Mouse (Mus musculus): ENCODE measurements at regions not wholly inside any gene's neighbourhood (a gene's known extent, or its start where the extent isn't known, plus 50 kb on each side); places are given as distances from the start of the nearest gene placed in this dataset.
"Not testable (repeated sequence)": the region's sequence is repeated elsewhere in the genome, so short reads cannot be mapped to it uniquely, and the experiment has no call there.

GRCm38 (mm10) chr16:58146479-58146878 is 261.8 kb upstream of the Dcbld2 start:
- DNase-seq (ENCODE audit: low spot score): no peak
- 82% methylated on average over 6 of the region's 6 CpGs for WGBS
- H3K36me3 ChIP-seq (ENCODE audit: control insufficient read depth, insufficient read depth, low read length): no peaks in the 10 kb centered on the region

DNA sequence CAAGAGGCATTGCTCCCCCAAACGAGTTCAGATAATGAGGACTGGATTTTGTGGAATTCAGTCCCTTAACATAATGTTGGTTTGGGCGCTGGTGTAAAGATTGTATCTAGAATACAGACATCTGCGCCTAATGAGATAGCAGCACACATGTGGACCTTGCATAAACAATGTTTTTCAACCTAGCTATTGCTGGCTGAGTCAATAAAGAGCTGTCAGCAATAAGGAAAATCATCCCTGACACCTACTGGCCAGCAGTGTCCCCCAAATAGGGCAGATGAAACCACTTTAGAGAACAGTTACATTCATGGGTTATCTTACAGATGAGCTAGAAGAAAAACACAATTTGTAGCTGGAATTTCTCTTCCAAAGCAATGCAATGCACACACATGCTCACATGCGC is 252.7 kb upstream of the Dcbld2 start:
- ATAC-seq (replicated peaks; ENCODE audit: low FRiP score) (no peak), DNase-seq (ENCODE audit: low spot score) (no peak)
- Histone ChIP-seq H3K27ac (ENCODE audit: low read depth, low read length) (no peak overlapping the region), H3K36me3 (ENCODE audit: control insufficient read depth, insufficient read depth, low read length) (no peaks in the 10 kb centered on the region), H3K27me3 (replicated peaks; ENCODE audit: control insufficient read depth, insufficient read depth, low read length) (no peaks in the 10 kb centered on the region), H3K4me1 (replicated peaks; ENCODE audit: control insufficient read depth, insufficient read depth, low read length) (no peaks in the 10 kb centered on the region), H3K4me3 (ENCODE audit: low read depth, low read length) (no peak overlapping the region), H3K9me3 (ENCODE audit: control insufficient read depth, low read length) (no peaks in the 10 kb centered on the region), H3K4me2 (no peak overlapping the region), H3K9ac (ENCODE audit: low read depth, low read length) (no peak overlapping the region)
- WGBS: 42% methylated on average over 4 of the region's 4 CpGs

More at GRCm38 (mm10) chr16:58146479-58146878, 261.8 kb upstream of the Dcbld2 start:
- Histone ChIP-seq H3K4me3 (ENCODE audit: low read depth, low read length) (no peak overlapping the region), H3K4me2 (no peak overlapping the region), H3K9ac (ENCODE audit: low read depth, low read length) (no peak overlapping the region), H3K9me3 (ENCODE audit: control insufficient read depth, low read length) (no peaks in the 10 kb centered on the region), H3K4me1 (replicated peaks; ENCODE audit: control insufficient read depth, insufficient read depth, low read length) (no peaks in the 10 kb centered on the region), H3K27ac (ENCODE audit: low read depth, low read length) (no peak overlapping the region), H3K27me3 (replicated peaks; ENCODE audit: control insufficient read depth, insufficient read depth, low read length) (no peaks in the 10 kb centered on the region)
- no peak for ATAC-seq (replicated peaks; ENCODE audit: low FRiP score)

GRCm38 (mm10) chr16:58178744-58179401 is 229.4 kb upstream of the Dcbld2 start:
- ATAC-seq (replicated peaks; ENCODE audit: low FRiP score): no peak
- WGBS: 69% methylated on average over 5 of the region's 5 CpGs
- Histone ChIP-seq H3K9ac (ENCODE audit: low read depth, low read length) (no peak overlapping the region), H3K27me3 (replicated peaks; ENCODE audit: control insufficient read depth, insufficient read depth, low read length) (no peaks in the 10 kb centered on the region), H3K9me3 (ENCODE audit: control insufficient read depth, low read length) (no peaks in the 10 kb centered on the region), H3K4me2 (no peak overlapping the region), H3K27ac (ENCODE audit: low read depth, low read length) (no peak overlapping the region), H3K36me3 (ENCODE audit: control insufficient read depth, insufficient read depth, low read length) (no peaks in the 10 kb centered on the region), H3K4me1 (replicated peaks; ENCODE audit: control insufficient read depth, insufficient read depth, low read length) (no peaks in the 10 kb centered on the region), H3K4me3 (ENCODE audit: low read depth, low read length) (no peak overlapping the region)
- DNase-seq (ENCODE audit: low spot score): no peak

GRCm38 (mm10) chr16:58179981-58180380 is 228.3 kb upstream of the Dcbld2 start:
- H3K27ac ChIP-seq (ENCODE audit: low read depth, low read length); DNase-seq (ENCODE audit: low spot score); H3K9me3 ChIP-seq (ENCODE audit: control insufficient read depth, low read length): not testable (repeated sequence)

GRCm38 (mm10) chr16:58194619-58195497 is 213.4 kb upstream of the Dcbld2 start:
- ATAC-seq (replicated peaks; ENCODE audit: low FRiP score) (no peak), DNase-seq (ENCODE audit: low spot score) (no peak)
- Histone ChIP-seq H3K9me3 (ENCODE audit: control insufficient read depth, low read length) (no peaks in the 10 kb centered on the region), H3K36me3 (ENCODE audit: control insufficient read depth, insufficient read depth, low read length) (no peaks in the 10 kb centered on the region), H3K27ac (ENCODE audit: low read depth, low read length) (no peak overlapping the region), H3K27me3 (replicated peaks; ENCODE audit: control insufficient read depth, insufficient read depth, low read length) (no peaks in the 10 kb centered on the region), H3K4me3 (ENCODE audit: low read depth, low read length) (no peak overlapping the region), H3K4me1 (replicated peaks; ENCODE audit: control insufficient read depth, insufficient read depth, low read length) (no peaks in the 10 kb centered on the region), H3K9ac (ENCODE audit: low read depth, low read length) (no peak overlapping the region), H3K4me2 (no peak overlapping the region)
- WGBS: 70% methylated on average over 5 of the region's 5 CpGs

More at GRCm38 (mm10) chr16:58179981-58180380, 228.3 kb upstream of the Dcbld2 start:
- not testable (repeated sequence) for H3K36me3 ChIP-seq (ENCODE audit: control insufficient read depth, insufficient read depth, low read length); H3K9ac ChIP-seq (ENCODE audit: low read depth, low read length); H3K4me1 ChIP-seq (replicated peaks; ENCODE audit: control insufficient read depth, insufficient read depth, low read length); H3K27me3 ChIP-seq (replicated peaks; ENCODE audit: control insufficient read depth, insufficient read depth, low read length); H3K4me2 ChIP-seq; H3K4me3 ChIP-seq (ENCODE audit: low read depth, low read length); ATAC-seq (replicated peaks; ENCODE audit: low FRiP score)

GRCm38 (mm10) chr16:58211872-58212271 is 196.4 kb upstream of the Dcbld2 start:
- Histone ChIP-seq H3K4me3 (ENCODE audit: low read depth, low read length) (no peak overlapping the region), H3K4me1 (replicated peaks; ENCODE audit: control insufficient read depth, insufficient read depth, low read length) (no peaks in the 10 kb centered on the region), H3K4me2 (no peak overlapping the region), H3K27ac (ENCODE audit: low read depth, low read length) (no peak overlapping the region), H3K9ac (ENCODE audit: low read depth, low read length) (no peak overlapping the region), H3K9me3 (ENCODE audit: control insufficient read depth, low read length) (no peaks in the 10 kb centered on the region), H3K27me3 (replicated peaks; ENCODE audit: control insufficient read depth, insufficient read depth, low read length) (no peaks in the 10 kb centered on the region), H3K36me3 (ENCODE audit: control insufficient read depth, insufficient read depth, low read length) (no peaks in the 10 kb centered on the region)
- DNase-seq (ENCODE audit: low spot score): no peak
- 72% methylated on average over 2 of the region's 2 CpGs for WGBS
- ATAC-seq (replicated peaks; ENCODE audit: low FRiP score): no peak

DNA sequence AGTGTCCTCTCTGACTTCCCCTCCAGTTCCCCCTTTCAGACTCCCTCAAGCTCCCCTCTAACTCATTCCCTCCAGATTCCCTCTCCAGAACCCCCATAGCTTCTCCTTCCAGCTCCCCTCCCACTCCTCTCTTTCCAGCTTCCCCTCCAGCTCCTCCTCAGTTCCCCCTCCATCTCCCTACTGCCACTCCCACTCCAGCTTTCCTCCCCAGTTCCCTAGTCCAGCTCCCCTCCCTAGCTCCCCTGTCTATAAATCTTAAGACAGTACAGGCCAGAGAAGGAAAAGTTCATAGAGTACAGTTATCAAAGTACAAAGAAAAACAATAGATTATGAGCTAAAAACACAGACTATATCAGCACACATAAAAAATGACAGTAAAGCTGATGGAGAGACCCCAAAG is 173.6 kb upstream of the Dcbld2 start:
- ATAC-seq (replicated peaks; ENCODE audit: low FRiP score): no peak
- H3K36me3 ChIP-seq (ENCODE audit: control insufficient read depth, insufficient read depth, low read length): no peaks in the 10 kb centered on the region
- H3K4me2 ChIP-seq: no peak overlapping the region
- DNase-seq (ENCODE audit: low spot score): no peak
- H3K27ac ChIP-seq (ENCODE audit: low read depth, low read length): no peak overlapping the region
- H3K4me1 ChIP-seq (replicated peaks; ENCODE audit: control insufficient read depth, insufficient read depth, low read length): no peaks in the 10 kb centered on the region
- H3K4me3 ChIP-seq (ENCODE audit: low read depth, low read length): no peak overlapping the region
- no peaks in the 10 kb centered on the region for H3K9me3 ChIP-seq (ENCODE audit: control insufficient read depth, low read length)
- H3K9ac ChIP-seq (ENCODE audit: low read depth, low read length): no peak overlapping the region
- H3K27me3 ChIP-seq (replicated peaks; ENCODE audit: control insufficient read depth, insufficient read depth, low read length): no peaks in the 10 kb centered on the region

- Histone ChIP-seq H3K27ac (ENCODE audit: low read depth, low read length) (no peak overlapping the region), H3K4me1 (replicated peaks; ENCODE audit: control insufficient read depth, insufficient read depth, low read length) (no peaks in the 10 kb centered on the region), H3K9ac (ENCODE audit: low read depth, low read length) (no peak overlapping the region), H3K4me2 (no peak overlapping the region), H3K36me3 (ENCODE audit: control insufficient read depth, insufficient read depth, low read length) (no peaks in the 10 kb centered on the region), H3K9me3 (ENCODE audit: control insufficient read depth, low read length) (no peaks in the 10 kb centered on the region), H3K4me3 (ENCODE audit: low read depth, low read length) (no peak overlapping the region), H3K27me3 (replicated peaks; ENCODE audit: control insufficient read depth, insufficient read depth, low read length) (no peaks in the 10 kb centered on the region)
- no peak for ATAC-seq (replicated peaks; ENCODE audit: low FRiP score)
- WGBS: 50% methylated on average over 1 of the region's 1 CpGs
- no peak for DNase-seq (ENCODE audit: low spot score)
Measured at GRCm38 (mm10) chr16:58236857-58237256, 171.4 kb upstream of the Dcbld2 start.

DNA sequence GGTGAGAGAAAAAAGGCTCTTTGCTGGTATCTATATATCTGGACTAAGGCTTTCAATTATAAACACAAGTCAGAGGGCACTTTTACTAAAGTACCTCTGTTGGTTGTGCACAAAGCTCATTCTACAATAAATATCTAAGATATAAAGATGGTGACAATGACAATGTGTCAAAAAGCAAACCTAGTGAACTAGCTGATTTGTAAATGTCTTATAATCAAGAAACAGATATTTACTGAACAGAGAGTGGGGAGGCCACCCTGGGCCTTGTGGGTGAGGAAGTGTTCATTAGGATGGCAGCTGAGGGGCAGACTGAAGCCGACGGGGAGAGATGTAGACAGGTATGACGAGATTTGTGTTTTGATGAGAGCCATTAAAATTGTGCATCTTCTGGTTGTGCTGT is 132.0 kb upstream of the Dcbld2 start:
- H3K4me3 ChIP-seq (ENCODE audit: low read depth, low read length): no peak overlapping the region
- no peak overlapping the region for H3K9ac ChIP-seq (ENCODE audit: low read depth, low read length)
- WGBS: 77% methylated on average over 3 of the region's 3 CpGs
- ATAC-seq (replicated peaks; ENCODE audit: low FRiP score): no peak
- no peaks in the 10 kb centered on the region for H3K36me3 ChIP-seq (ENCODE audit: control insufficient read depth, insufficient read depth, low read length)
- H3K4me1 ChIP-seq (replicated peaks; ENCODE audit: control insufficient read depth, insufficient read depth, low read length): no peaks in the 10 kb centered on the region
- no peak for DNase-seq (ENCODE audit: low spot score)
- H3K27me3 ChIP-seq (replicated peaks; ENCODE audit: control insufficient read depth, insufficient read depth, low read length): no peaks in the 10 kb centered on the region
- H3K27ac ChIP-seq (ENCODE audit: low read depth, low read length): no peak overlapping the region
- H3K9me3 ChIP-seq (ENCODE audit: control insufficient read depth, low read length): no peaks in the 10 kb centered on the region
- no peak overlapping the region for H3K4me2 ChIP-seq

All from liver, embryonic 11.5 days (tissue).